Mouse (Mus musculus) brain, adult 10 weeks (tissue): Measurements from ENCODE around the gene Rasa2. TPM values are rescaled to one million over a fixed set of nuclear protein-coding genes. Genes with fewer than 3 reads are reported as not detected.

ENCODE experiments used
- polyA plus RNA-seq: library from polyadenylated mRNA; stranded (reverse); fragments of 350-450 nt; fragmentation: Illumina TruSeq; extraction: RNeasy Lipid Tissue Mini Kit (QIAGEN cat#74804); gene quantifications from one replicate; pipeline ENCODE4 v1.2.3, GENCODE M21; 2015; ENCODE audit warnings: low read depth, low replicate concordance

Rasa2 gene
- 13.6 TPM for polyA plus RNA-seq

GRCm38 (mm10) chr9:96631389-96632072 is at the start of gene Rasa2:
TSS of gene Rasa2 (minus strand) at chr9:96631617.

GRCm38 (mm10) chr9:96524972-96525506 is 106.4 kb downstream of the Rasa2 start, which contains the start of gene Gm28729:
TSS of gene Gm28729 (minus strand) at chr9:96525264.

Other genes with a start within 250 kb of the Rasa2 start
- 199 TPM for gene Rnf7, start 152.9 kb downstream of the Rasa2 start, polyA plus RNA-seq
- 0.59 TPM for gene Gm28729, start 106.4 kb downstream of the Rasa2 start, polyA plus RNA-seq
- 20.7 TPM for gene Zbtb38, start 121.2 kb upstream of the Rasa2 start, polyA plus RNA-seq